Mouse (Mus musculus) forebrain, postnatal 0 days (tissue): ENCODE results near the gene Gck. TPM values are rescaled to one million over a fixed set of nuclear protein-coding genes. Genes with fewer than 3 reads are reported as not detected.

Experiments used
- ATAC-seq: fragments of 200-750 bp; cut with Nextera tagmentation; 2 replicates; pipeline ENCODE4 v1.8.0; 2017; ENCODE audit warnings: mild to moderate bottlenecking, moderate library complexity
- DNase-seq: peaks from one replicate; pipeline ENCODE4 v3.0.0-alpha.2; 2015
- H3K27ac ChIP-seq: fragments of 300-500 bp; sonication (generic); 2 replicates; pipeline ENCODE4 v1.5.1; 2014; ENCODE audit warnings: low read depth, mild to moderate bottlenecking, antibody characterized with exemption, low read length, moderate library complexity, mixed read lengths
- H3K27me3 ChIP-seq: fragments of 300-500 bp; sonication (generic); 2 replicates; pipeline ENCODE4 v1.6.1; 2014; ENCODE audit warnings: mild to moderate bottlenecking, low read length, mixed read lengths; ENCODE audit not compliant: insufficient read depth
- H3K36me3 ChIP-seq: fragments of 300-500 bp; sonication (generic); 2 replicates; pipeline ENCODE4 v1.6.1; 2014; ENCODE audit warnings: mild to moderate bottlenecking, moderate library complexity; ENCODE audit not compliant: insufficient read depth
- H3K4me1 ChIP-seq: fragments of 300-500 bp; sonication (generic); 2 replicates; pipeline ENCODE4 v1.6.1; 2014; ENCODE audit warnings: antibody characterized with exemption; ENCODE audit not compliant: insufficient read depth
- H3K4me2 ChIP-seq: fragments of 300-500 bp; sonication (generic); 2 replicates; pipeline ENCODE4 v1.6.1; 2014; ENCODE audit warnings: low read depth, mild to moderate bottlenecking, moderate library complexity
- H3K4me3 ChIP-seq: fragments of 300-500 bp; sonication (generic); 2 replicates; pipeline ENCODE4 v1.5.1; 2014; ENCODE audit warnings: low read depth, low read length, mixed read lengths
- H3K9ac ChIP-seq: fragments of 300-500 bp; sonication (generic); 2 replicates; pipeline ENCODE4 v1.6.1; 2014; ENCODE audit warnings: mild to moderate bottlenecking
- H3K9me3 ChIP-seq: fragments of 300-500 bp; sonication (generic); 2 replicates; pipeline ENCODE4 v1.6.1; 2016; ENCODE audit warnings: low read length
- CTCF ChIP-seq: sonication (generic); IDR thresholded peaks from 2 replicates; pipeline ENCODE4 v1.5.1; 2016; ENCODE audit warnings: antibody characterized with exemption, control low read depth, low read depth
- WGBS: fragments of 180-500 bp; shearing (Covaris S2); extraction: QIAGEN DNeasy Blood & Tissue Kit; methylation state at CpG from one replicate; pipeline ENCODE4 v1.1.7; 2014; 5-methylcytosine and 5-hydroxymethylcytosine counted together
- polyA plus RNA-seq: library from polyadenylated mRNA; unstranded; fragments of >200 nt; fragmentation: Nextera tagmentation; extraction: Ambion mirVana; gene quantifications from 2 replicates; pipeline ENCODE4 v1.2.1, GENCODE M21; 2015
- total RNA-seq: library from RNA; depleted of rRNA; stranded (reverse); fragments of >200 nt; gene quantifications from 2 replicates; pipeline ENCODE4 v1.2.3, GENCODE M21; 2014; rRNA removed

Gene Gck
- total RNA-seq (8.6 and 12.9 TPM in 2 replicates), polyA plus RNA-seq (7.1 and 7.2 TPM in 2 replicates)

DNA sequence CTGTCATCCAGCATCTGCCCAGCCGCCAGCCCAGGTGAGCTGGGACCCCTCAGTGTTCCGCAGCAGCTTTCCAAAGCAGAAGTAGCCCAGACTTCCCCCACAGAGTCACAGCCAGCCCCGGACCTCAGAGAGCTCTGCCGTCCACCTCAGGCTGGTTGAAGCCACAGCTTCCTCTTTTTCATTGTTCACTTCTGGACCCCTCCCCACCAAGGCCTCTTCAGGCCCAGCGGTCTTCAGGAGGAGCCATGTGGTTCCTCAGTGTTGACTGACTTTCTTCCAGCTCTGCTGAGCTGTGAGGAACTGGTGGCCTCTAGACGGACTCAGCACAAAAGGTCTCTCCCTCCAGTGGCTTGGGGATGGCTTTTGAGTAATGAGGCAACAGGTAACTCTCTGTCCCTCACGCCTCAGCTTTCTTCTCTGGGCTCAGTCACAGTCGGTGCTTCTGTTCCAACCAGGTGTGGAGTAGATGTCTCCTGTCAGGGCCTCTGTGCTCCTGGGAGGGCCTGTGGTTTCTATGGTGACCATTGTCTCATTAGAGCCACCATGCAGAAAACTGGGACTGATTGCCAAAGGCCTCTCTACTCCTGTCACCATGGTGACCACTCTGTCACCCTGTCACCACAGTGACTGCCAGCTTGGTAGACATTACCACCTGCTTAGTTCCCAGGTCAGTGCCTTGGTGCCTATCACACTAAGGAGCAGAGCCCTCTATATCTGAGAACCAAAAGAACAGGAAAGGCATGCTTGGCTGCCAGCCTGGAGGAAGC lies at the start of gene Gck:
TSS of gene Gck (minus strand) at position 496 of the 767 bp plus-strand sequence.
- Histone ChIP-seq H3K36me3 (no peaks in the 10 kb centered on the region), H3K27me3 (no peaks in the 10 kb centered on the region), H3K27ac (no peak within 1 kb of the TSS), H3K4me1 (no peaks in the 10 kb centered on the region), H3K4me3 (no peak within 1 kb of the TSS), H3K4me2 (no peak within 1 kb of the TSS), H3K9me3 (no peaks in the 10 kb centered on the region), H3K9ac (no peak within 1 kb of the TSS)
- 47% methylated on average over 8 of the region's 8 CpGs for WGBS
- DNase-seq = no peak
- ATAC-seq = peak; percentile 64
- no peak for TF ChIP-seq CTCF

DNA sequence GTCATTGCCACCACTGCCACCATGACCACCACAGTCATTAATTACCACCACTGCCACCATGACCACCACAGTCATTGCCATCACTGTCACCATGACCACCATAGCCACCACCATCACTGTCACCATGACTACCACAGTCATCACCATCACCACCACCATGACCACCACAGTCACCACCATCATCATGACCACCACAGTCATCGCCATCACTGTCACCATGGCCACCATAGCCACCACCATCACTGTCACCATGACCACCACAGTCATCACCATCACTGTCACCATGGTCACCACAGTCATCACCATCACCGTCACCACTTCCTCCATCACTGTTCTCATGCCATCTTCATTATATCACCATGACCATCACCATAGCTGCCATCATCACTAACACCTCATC lies 48.6 kb upstream of the Gck start:
- WGBS = 93% methylated on average over 2 of the region's 2 CpGs
- Histone ChIP-seq H3K4me2 (no peak overlapping the region), H3K4me3 (no peak overlapping the region), H3K4me1 (peaks cover 16% of the 10 kb centered on the region), H3K27me3 (no peaks in the 10 kb centered on the region), H3K36me3 (peaks cover 12% of the 10 kb centered on the region), H3K9ac (no peak overlapping the region), H3K27ac (no peak overlapping the region), H3K9me3 (no peaks in the 10 kb centered on the region)
- no peak for TF ChIP-seq CTCF
- ATAC-seq (no peak), DNase-seq (no peak)

DNA sequence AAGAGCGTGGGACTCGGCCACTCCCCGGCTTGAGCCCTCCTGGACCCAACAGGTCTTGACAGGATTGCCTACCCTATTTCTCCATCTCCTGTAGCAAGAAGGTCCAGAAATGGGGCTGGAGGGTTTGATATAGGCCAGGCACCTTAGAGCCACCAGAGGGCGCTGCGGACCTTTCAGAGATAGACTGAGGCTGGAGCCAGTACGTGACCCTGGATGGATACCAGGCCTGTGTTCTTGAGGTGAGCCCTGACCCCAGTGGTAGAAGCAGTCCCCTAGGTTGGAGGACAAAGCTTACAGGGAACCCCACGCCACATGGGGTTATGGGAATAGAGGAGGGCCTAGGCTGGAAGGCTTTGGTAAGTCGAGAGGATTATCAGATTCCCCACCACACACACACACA lies 46.1 kb upstream of the Gck start:
- peaks cover 30% of the 10 kb centered on the region for H3K36me3 ChIP-seq
- WGBS = 11% methylated on average over 8 of the region's 8 CpGs
- H3K4me3 ChIP-seq = no peak overlapping the region
- peaks cover 14% of the 10 kb centered on the region for H3K4me1 ChIP-seq
- no peaks in the 10 kb centered on the region for H3K27me3 ChIP-seq
- H3K4me2 ChIP-seq = no peak overlapping the region
- TF ChIP-seq CTCF = peak; percentile 95
- H3K9ac ChIP-seq = no peak overlapping the region
- H3K27ac ChIP-seq = no peak overlapping the region
- ATAC-seq = no peak
- peak; percentile 86 for DNase-seq
- no peaks in the 10 kb centered on the region for H3K9me3 ChIP-seq

DNA sequence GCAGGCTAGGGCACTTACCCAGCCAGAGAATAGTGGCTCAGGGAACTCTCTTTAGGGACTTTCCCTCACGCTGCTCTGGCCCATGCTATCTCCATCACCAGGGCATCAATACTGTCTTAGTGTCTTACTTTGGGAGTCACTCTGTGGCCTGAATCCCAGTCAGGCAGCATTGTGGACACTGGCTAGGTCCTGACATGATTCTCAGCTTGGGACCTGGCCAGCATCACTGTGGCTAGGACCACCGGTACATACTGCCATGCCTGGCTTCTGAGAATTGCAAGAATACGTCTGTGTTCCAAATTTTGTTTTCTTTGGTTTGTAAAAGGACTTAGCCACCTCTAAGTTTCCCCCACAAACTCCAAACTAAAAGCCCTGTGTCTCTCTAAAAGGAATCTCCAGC lies 45.0 kb upstream of the Gck start:
- ATAC-seq = no peak
- Histone ChIP-seq H3K9ac (no peak overlapping the region), H3K9me3 (no peaks in the 10 kb centered on the region), H3K27me3 (no peaks in the 10 kb centered on the region), H3K27ac (no peak overlapping the region), H3K4me1 (peaks cover 5% of the 10 kb centered on the region; the same call in 1 of the 2 replicates), H3K36me3 (peaks cover 36% of the 10 kb centered on the region), H3K4me2 (no peak overlapping the region), H3K4me3 (no peak overlapping the region)
- no peak for TF ChIP-seq CTCF
- 80% methylated on average over 3 of the region's 3 CpGs for WGBS
- DNase-seq = no peak

DNA sequence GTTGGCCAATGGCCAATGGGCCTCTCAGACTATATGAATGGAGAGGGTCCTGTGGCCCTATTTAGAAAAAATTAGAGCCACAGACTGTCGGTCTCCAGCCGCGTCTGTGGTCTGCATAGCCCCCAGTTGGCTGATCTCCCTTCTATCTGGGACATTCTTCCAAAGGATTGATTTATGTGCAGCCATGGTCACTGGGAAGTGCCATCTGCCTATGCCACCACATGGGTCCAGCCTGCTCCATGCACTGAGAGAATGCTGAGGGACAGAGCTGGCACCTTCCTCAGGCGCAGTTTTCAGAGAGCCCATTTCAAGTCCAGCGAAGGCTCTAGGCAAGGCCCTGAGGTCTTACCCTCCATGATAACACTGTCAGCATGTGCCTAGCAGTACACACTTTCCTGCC lies 44.3 kb upstream of the Gck start:
- DNase-seq (no peak), ATAC-seq (no peak)
- TF ChIP-seq CTCF = no peak
- Histone ChIP-seq H3K9me3 (no peaks in the 10 kb centered on the region), H3K4me3 (no peak overlapping the region), H3K9ac (no peak overlapping the region), H3K36me3 (peaks cover 43% of the 10 kb centered on the region), H3K27ac (no peak overlapping the region), H3K4me1 (no peaks in the 10 kb centered on the region), H3K27me3 (no peaks in the 10 kb centered on the region), H3K4me2 (no peak overlapping the region)
- 80% methylated on average over 5 of the region's 5 CpGs for WGBS

DNA sequence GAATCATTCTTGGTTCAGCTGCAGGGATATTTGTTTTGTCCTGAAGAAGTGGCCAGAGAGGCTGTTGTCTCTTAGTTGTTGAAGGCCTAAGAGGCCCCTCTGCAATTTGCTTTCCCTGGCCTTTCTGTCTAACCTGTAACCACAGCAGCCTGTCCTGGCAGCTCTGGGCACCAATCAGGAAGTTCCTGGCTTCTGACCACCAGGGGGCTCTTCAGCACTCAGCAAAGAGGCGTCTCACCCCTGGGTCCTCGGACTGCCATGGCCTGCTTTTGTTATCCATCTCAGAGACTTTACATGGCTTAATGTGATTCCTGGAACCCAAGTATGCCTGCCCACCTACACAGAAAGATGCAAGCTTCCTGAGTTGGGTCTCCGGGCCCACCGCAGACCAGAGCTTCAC lies 41.0 kb upstream of the Gck start:
- WGBS = 26% methylated on average over 4 of the region's 4 CpGs
- Histone ChIP-seq H3K9ac (no peak overlapping the region), H3K4me3 (no peak overlapping the region), H3K36me3 (peaks cover 67% of the 10 kb centered on the region), H3K27ac (no peak overlapping the region), H3K9me3 (no peaks in the 10 kb centered on the region), H3K4me2 (no peak overlapping the region), H3K27me3 (no peaks in the 10 kb centered on the region), H3K4me1 (no peaks in the 10 kb centered on the region)
- peak; percentile 72 for TF ChIP-seq CTCF
- DNase-seq (peak; percentile 72), ATAC-seq (peak; percentile 53; the same call in 1 of the 2 replicates)

DNA sequence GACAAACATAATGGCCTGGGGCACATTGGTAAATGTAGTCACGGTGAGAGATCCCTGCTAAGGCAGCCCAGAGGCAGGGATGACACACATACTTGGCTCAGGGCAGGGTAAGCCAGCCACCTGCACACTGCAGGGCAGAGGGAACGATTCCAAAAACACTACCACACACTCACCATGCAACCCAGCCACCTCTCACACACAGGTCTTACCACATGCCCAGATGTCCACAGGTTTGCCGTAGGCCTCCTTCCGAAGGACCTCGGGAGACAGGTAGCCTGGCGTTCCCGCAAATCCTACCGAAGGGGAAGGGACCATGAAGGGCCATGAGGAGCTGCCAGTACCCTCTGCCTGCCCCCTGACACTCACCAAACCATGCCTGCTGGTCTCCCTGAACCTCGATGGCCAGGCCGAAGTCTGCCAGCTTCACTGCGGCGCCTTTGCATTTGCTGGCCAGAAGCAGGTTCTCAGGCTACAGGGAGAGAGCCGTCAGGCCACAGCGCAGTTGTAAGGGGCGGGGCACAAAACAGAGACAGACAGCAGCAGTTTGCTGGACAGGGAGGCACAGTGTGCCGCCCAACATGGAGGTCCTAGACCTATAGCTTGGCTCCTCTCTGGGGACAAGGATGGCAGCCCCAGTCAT lies 40.2 kb upstream of the Gck start:
- Histone ChIP-seq H3K4me1 (no peaks in the 10 kb centered on the region), H3K4me2 (no peak overlapping the region), H3K9ac (no peak overlapping the region), H3K9me3 (no peaks in the 10 kb centered on the region), H3K36me3 (peaks cover 69% of the 10 kb centered on the region), H3K4me3 (no peak overlapping the region), H3K27ac (no peak overlapping the region), H3K27me3 (no peaks in the 10 kb centered on the region)
- ATAC-seq (no peak), DNase-seq (no peak)
- TF ChIP-seq CTCF = no peak
- WGBS = 85% methylated on average over 16 of the region's 16 CpGs
